In genomic region chr4:128179581-128179980, GRCm38 (mm10) we compare ENCODE assay signal across 10 mouse cellular contexts.
DNase-seq lines count a peak whose midpoint lies in the region; ATAC-seq and TF ChIP-seq lines count a peak whose summit lies in the region.
"Had no signal": no experiment of that assay in that cellular context is flagged by ENCODE, and none has a peak within 500 bp of the region (broad histone marks: within the 10 kb centered on the region; RNA-seq: fewer than 3 reads in every experiment).

No protein-coding gene starts in this region.

- no peak for TF ChIP-seq EP300 in heart, postnatal 0 days (IDR thresholded peaks at IDR 0.05; ENCODE audit: low read depth)

- no peaks in the 10 kb centered on the region for H3K4me1 ChIP-seq in heart, postnatal 0 days (ENCODE audit: control insufficient read depth, insufficient read depth)
- no peaks in the 10 kb centered on the region for H3K4me1 ChIP-seq in heart, embryonic 11.5 days (ENCODE audit: control insufficient read depth, insufficient read depth, low read length)
- no peaks in the 10 kb centered on the region for H3K4me1 ChIP-seq in lung, embryonic 15.5 days

- H3K4me2 ChIP-seq in heart, postnatal 0 days (ENCODE audit: low read depth, low read length): no peak overlapping the region
- no peak overlapping the region for H3K4me2 ChIP-seq in heart, embryonic 11.5 days
- no peak overlapping the region for H3K4me2 ChIP-seq in lung, embryonic 15.5 days

- no peak for ATAC-seq in heart, postnatal 0 days (ENCODE audit: insufficient read depth, low read depth)
- ATAC-seq in heart, embryonic 11.5 days (replicated peaks; ENCODE audit: insufficient number of reproducible peaks, low FRiP score, low TSS enrichment): no peak
- ATAC-seq in lung, embryonic 15.5 days (ENCODE audit: borderline replicate concordance, extremely low read depth, low FRiP score, low TSS enrichment): peak; percentile 28; the same call in 1 of the 2 replicates

- 68% methylated on average over 2 of the region's 2 CpGs for WGBS in heart, postnatal 0 days
- WGBS in heart, embryonic 11.5 days (ENCODE audit: insufficient replicate concordance): 83% methylated on average over 2 of the region's 2 CpGs
- 71% methylated on average over 2 of the region's 2 CpGs for WGBS in lung, embryonic 15.5 days

- DNase-seq in adrenal gland, postnatal 14 days: peak; percentile 10
- DNase-seq in adrenal gland, adult (ENCODE audit: inconsistent age in 2 of 2, low spot score in 1 of 2): no peak
- no peak for DNase-seq in heart, postnatal 0 days (ENCODE audit: low spot score)
- no peak for DNase-seq in lung, adult 18-20 months
- peak; percentile 63 for DNase-seq in layer of hippocampus, adult 9-11 months
- DNase-seq in MN1 (ENCODE audit: low spot score): no peak
- DNase-seq: kidney, postnatal 14 days; retina, postnatal 1 day had no signal

- no peaks in the 10 kb centered on the region for H3K36me3 ChIP-seq in heart, postnatal 0 days (replicated peaks; ENCODE audit: control insufficient read depth, insufficient read depth, low read length)
- no peaks in the 10 kb centered on the region for H3K36me3 ChIP-seq in heart, embryonic 11.5 days (ENCODE audit: control insufficient read depth, insufficient read depth, low read length)
- no peaks in the 10 kb centered on the region for H3K36me3 ChIP-seq in lung, embryonic 15.5 days

- no peaks in the 10 kb centered on the region for H3K9me3 ChIP-seq in heart, postnatal 0 days (replicated peaks; ENCODE audit: control insufficient read depth, low read length)
- no peaks in the 10 kb centered on the region for H3K9me3 ChIP-seq in heart, embryonic 11.5 days (replicated peaks; ENCODE audit: control insufficient read depth, low read length)
- no peaks in the 10 kb centered on the region for H3K9me3 ChIP-seq in lung, embryonic 15.5 days

- H3K27me3 ChIP-seq in heart, postnatal 0 days (ENCODE audit: control insufficient read depth, insufficient read depth, low read length): no peaks in the 10 kb centered on the region
- H3K27me3 ChIP-seq in heart, embryonic 11.5 days (ENCODE audit: control insufficient read depth, insufficient read depth, low read length): no peaks in the 10 kb centered on the region
- no peaks in the 10 kb centered on the region for H3K27me3 ChIP-seq in lung, embryonic 15.5 days

- TF ChIP-seq CTCF in heart, postnatal 0 days (IDR thresholded peaks at IDR 0.05; ENCODE audit: low read depth): 0 out of 2 replicates have a peak, but pooled peaks have one; percentile 5

- no peak overlapping the region for H3K9ac ChIP-seq in heart, postnatal 0 days (replicated peaks; ENCODE audit: low read depth, low read length)
- H3K9ac ChIP-seq in heart, embryonic 11.5 days (ENCODE audit: low read depth, low read length): no peak overlapping the region
- no peak overlapping the region for H3K9ac ChIP-seq in lung, embryonic 15.5 days

- H3K4me3 ChIP-seq in heart, postnatal 0 days (ENCODE audit: low read depth, low read length): no peak overlapping the region
- H3K4me3 ChIP-seq in heart, embryonic 11.5 days (ENCODE audit: low read depth, low read length): no peak overlapping the region
- H3K4me3 ChIP-seq in lung, embryonic 15.5 days: no peak overlapping the region

- no peak overlapping the region for H3K27ac ChIP-seq in heart, postnatal 0 days (ENCODE audit: low read depth)
- H3K27ac ChIP-seq in heart, embryonic 11.5 days (ENCODE audit: low read depth, low read length): no peak overlapping the region
- no peak overlapping the region for H3K27ac ChIP-seq in lung, embryonic 15.5 days

Comparison
In these comparisons a context has a peak if more than half of its experiments do, and no peak if none do; other contexts are left out.
1. DNase-seq: peak in adrenal gland, postnatal 14 days (single experiment) and layer of hippocampus, adult 9-11 months (single experiment); none in adrenal gland, adult (0 of 2), heart, postnatal 0 days (single experiment), lung, adult 18-20 months (0 of 2) and MN1 (single experiment).